Mouse (Mus musculus): ENCODE data around the gene Pcnx4. TPM values are rescaled to one million over a fixed set of nuclear protein-coding genes. Genes with fewer than 3 reads are reported as not detected.
"Not testable (repeated sequence)": the region's sequence is repeated elsewhere in the genome, so short reads cannot be mapped to it uniquely, and the experiment has no call there.

Gene Pcnx4
- polyA plus RNA-seq, 1 experiment from 2014 or later: 13.4 TPM

DNA sequence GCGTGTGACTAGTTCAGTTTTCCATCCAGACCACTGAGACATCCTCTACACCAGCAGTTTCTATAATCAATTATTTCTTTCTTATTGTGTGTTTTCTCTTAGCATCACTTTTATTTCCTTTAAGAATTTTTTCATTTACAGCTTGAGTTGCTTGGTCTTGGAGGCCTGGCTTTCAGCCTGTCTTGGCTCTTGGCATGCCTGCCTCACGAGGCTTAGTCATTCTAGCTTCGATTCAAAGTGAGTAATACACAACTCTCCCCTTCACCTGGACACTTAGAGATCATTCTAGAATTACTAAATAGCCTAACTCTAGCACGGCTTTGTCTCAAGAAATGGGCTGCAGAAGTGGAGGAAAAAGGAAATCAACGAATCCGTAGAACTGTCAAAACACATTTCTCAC is 2.2 kb upstream of the Pcnx4 start:
- DNase-seq (ENCODE audit: extremely low spot score, low spot score): no peak
- H3K36me3 ChIP-seq (replicated peaks): peaks cover 4% of the 10 kb centered on the region; the same call in 1 of the 2 replicates
- H3K4me3 ChIP-seq: no peak overlapping the region
- H3K27ac ChIP-seq: no peak overlapping the region
- peaks cover 21% of the 10 kb centered on the region for H3K4me1 ChIP-seq
- no peaks in the 10 kb centered on the region for H3K9me3 ChIP-seq
- WGBS: 94% methylated on average over 6 of the region's 6 CpGs
- no peaks in the 10 kb centered on the region for H3K27me3 ChIP-seq (ENCODE audit: poor library complexity, severe bottlenecking)

GRCm38 (mm10) chr12:72535599-72535998 is 584 bp upstream of the Pcnx4 start:
- DNase-seq (ENCODE audit: extremely low spot score, low spot score): no peak
- peak overlapping the region; percentile 90 for H3K27ac ChIP-seq
- H3K36me3 ChIP-seq (replicated peaks): peaks cover 10% of the 10 kb centered on the region; the same call in 1 of the 2 replicates
- peak overlapping the region; percentile 73 for H3K4me3 ChIP-seq
- H3K27me3 ChIP-seq (ENCODE audit: poor library complexity, severe bottlenecking): no peaks in the 10 kb centered on the region
- H3K9me3 ChIP-seq: no peaks in the 10 kb centered on the region
- 54% methylated on average over 3 of the region's 3 CpGs for WGBS
- peaks cover 21% of the 10 kb centered on the region for H3K4me1 ChIP-seq

- Histone ChIP-seq H3K36me3 (replicated peaks) (peaks cover 32% of the 10 kb centered on the region), H3K4me3 (no peak overlapping the region), H3K4me1 (peaks cover 21% of the 10 kb centered on the region), H3K27me3 (ENCODE audit: poor library complexity, severe bottlenecking) (no peaks in the 10 kb centered on the region), H3K27ac (no peak overlapping the region), H3K9me3 (no peaks in the 10 kb centered on the region)
- DNase-seq (ENCODE audit: extremely low spot score, low spot score): no peak
- 95% methylated on average over 10 of the region's 10 CpGs for WGBS
Observed at GRCm38 (mm10) chr12:72538571-72538970, 2.4 kb downstream of the Pcnx4 start.

DNA sequence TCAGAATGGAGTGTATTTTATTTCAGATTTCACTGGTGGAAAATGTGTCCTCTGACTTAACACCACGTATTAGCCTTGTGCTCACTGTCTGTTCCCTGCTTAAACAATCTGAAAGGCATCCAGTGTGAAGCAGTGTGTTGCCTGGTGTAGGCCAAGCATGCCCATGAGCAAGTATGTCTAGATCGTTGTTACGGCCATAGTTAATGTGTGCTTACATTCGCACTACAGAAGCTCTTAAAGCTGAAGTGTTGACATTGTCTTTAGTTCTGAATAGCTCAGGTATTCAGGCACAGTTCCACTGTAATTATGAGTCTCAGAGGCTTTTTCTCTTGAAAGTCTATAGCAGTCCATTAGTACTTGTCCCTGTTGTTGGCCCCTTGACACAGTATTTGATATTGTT is 18.2 kb downstream of the Pcnx4 start:
- 81% methylated on average over 4 of the region's 4 CpGs for WGBS
- Histone ChIP-seq H3K36me3 (replicated peaks) (peaks cover 18% of the 10 kb centered on the region), H3K4me3 (no peak overlapping the region), H3K27ac (no peak overlapping the region), H3K9me3 (no peaks in the 10 kb centered on the region), H3K27me3 (ENCODE audit: poor library complexity, severe bottlenecking) (no peaks in the 10 kb centered on the region), H3K4me1 (no peaks in the 10 kb centered on the region)
- no peak for DNase-seq (ENCODE audit: extremely low spot score, low spot score)

GRCm38 (mm10) chr12:72564281-72564795 is 28.2 kb downstream of the Pcnx4 start:
- Histone ChIP-seq H3K27me3 (ENCODE audit: poor library complexity, severe bottlenecking) (no peaks in the 10 kb centered on the region), H3K27ac (no peak overlapping the region), H3K4me3 (no peak overlapping the region), H3K4me1 (no peaks in the 10 kb centered on the region), H3K9me3 (no peaks in the 10 kb centered on the region), H3K36me3 (replicated peaks) (peaks cover 4% of the 10 kb centered on the region)
- 94% methylated on average over 4 of the region's 4 CpGs for WGBS
- DNase-seq (ENCODE audit: extremely low spot score, low spot score): no peak

DNA sequence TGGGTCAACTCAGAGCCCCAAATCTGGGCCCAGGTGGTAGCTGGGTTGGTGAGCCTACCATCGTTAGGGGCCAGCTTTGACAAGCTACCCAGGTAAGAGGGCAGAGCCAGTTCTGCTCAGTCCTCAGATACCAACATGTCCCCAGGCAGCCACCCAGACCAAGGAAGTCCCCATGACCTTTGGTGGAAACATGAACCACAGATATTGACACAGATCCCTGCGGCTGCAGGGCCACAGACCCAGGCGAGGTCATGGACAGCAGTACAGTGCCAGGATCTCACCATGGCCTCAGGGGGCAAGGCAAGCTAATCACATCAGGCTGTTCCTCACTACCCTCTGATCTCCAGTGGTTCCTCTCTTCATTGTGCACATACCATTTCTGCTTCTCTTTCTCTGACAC is 45.8 kb downstream of the Pcnx4 start:
- H3K4me3 ChIP-seq: no peak overlapping the region
- no peak overlapping the region for H3K27ac ChIP-seq
- no peaks in the 10 kb centered on the region for H3K4me1 ChIP-seq
- no peak for DNase-seq (ENCODE audit: extremely low spot score, low spot score)
- H3K27me3 ChIP-seq (ENCODE audit: poor library complexity, severe bottlenecking): no peaks in the 10 kb centered on the region
- H3K9me3 ChIP-seq: peaks cover 6% of the 10 kb centered on the region; the same call in 1 of the 2 replicates
- H3K36me3 ChIP-seq (replicated peaks): peaks cover 9% of the 10 kb centered on the region
- 91% methylated on average over 3 of the region's 3 CpGs for WGBS

DNA sequence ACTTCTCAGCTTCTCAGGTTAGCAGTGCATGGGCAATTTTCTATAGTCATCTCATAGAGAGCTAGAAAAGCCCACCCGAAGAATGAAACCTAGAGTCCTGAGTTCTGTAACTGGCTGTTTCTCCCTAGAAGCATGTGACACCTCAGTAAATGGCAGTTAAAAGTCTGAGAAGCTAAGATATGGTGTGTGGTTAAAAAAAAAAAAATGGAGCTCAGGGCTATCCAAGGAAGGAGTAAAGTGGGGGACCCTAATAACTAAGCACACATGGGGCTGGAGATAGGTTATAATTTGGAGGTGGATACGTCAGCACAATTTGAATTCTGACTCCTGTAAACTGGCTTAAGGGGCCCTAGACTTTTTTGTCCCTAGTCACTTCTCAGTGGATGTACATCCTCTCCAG is 46.9 kb downstream of the Pcnx4 start:
- DNase-seq (ENCODE audit: extremely low spot score, low spot score): no peak

GRCm38 (mm10) chr12:72585339-72585738 is 49.2 kb downstream of the Pcnx4 start:
- H3K27ac ChIP-seq: no peak overlapping the region
- WGBS: 87% methylated on average over 1 of the region's 1 CpGs
- H3K4me1 ChIP-seq: no peaks in the 10 kb centered on the region
- H3K4me3 ChIP-seq: no peak overlapping the region
- no peaks in the 10 kb centered on the region for H3K27me3 ChIP-seq (ENCODE audit: poor library complexity, severe bottlenecking)
- no peak for DNase-seq (ENCODE audit: extremely low spot score, low spot score)
- H3K36me3 ChIP-seq (replicated peaks): no peaks in the 10 kb centered on the region; the same call in 1 of the 2 replicates
- peaks cover 6% of the 10 kb centered on the region; the same call in 1 of the 2 replicates for H3K9me3 ChIP-seq

More for the DNA sequence above, 46.9 kb downstream of the Pcnx4 start:
- no peak overlapping the region for H3K27ac ChIP-seq
- H3K4me1 ChIP-seq: no peaks in the 10 kb centered on the region
- H3K27me3 ChIP-seq (ENCODE audit: poor library complexity, severe bottlenecking): no peaks in the 10 kb centered on the region
- H3K4me3 ChIP-seq: no peak overlapping the region
- H3K9me3 ChIP-seq: peaks cover 6% of the 10 kb centered on the region; the same call in 1 of the 2 replicates
- H3K36me3 ChIP-seq (replicated peaks): peaks cover 9% of the 10 kb centered on the region
- 98% methylated on average over 2 of the region's 2 CpGs for WGBS

DNA sequence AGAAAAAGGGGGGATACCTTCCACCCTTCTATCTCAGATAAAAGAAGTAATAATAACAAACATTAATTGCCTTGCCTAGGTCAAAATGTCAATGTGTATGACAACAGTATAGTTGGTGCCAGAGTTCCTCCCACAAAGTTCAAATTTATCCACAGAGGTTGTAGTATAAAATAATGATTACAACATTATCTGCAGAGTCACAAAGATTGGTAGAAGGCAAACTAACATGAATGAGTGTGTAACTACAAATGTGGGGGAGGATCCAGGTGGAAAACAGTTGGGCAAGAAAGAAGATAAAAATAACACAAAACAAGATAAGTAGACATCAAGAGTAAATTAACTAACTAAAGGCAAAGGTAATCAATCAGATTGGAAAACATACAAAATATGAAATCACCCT is 56.8 kb downstream of the Pcnx4 start:
- Histone ChIP-seq H3K36me3 (replicated peaks) (no peaks in the 10 kb centered on the region), H3K27me3 (ENCODE audit: poor library complexity, severe bottlenecking) (no peaks in the 10 kb centered on the region), H3K4me3 (no peak overlapping the region), H3K9me3 (no peaks in the 10 kb centered on the region), H3K4me1 (no peaks in the 10 kb centered on the region), H3K27ac (no peak overlapping the region)
- DNase-seq (ENCODE audit: extremely low spot score, low spot score): no peak

- Histone ChIP-seq H3K27ac (no peak overlapping the region), H3K36me3 (replicated peaks) (no peaks in the 10 kb centered on the region), H3K9me3 (no peaks in the 10 kb centered on the region), H3K4me3 (no peak overlapping the region), H3K4me1 (no peaks in the 10 kb centered on the region), H3K27me3 (ENCODE audit: poor library complexity, severe bottlenecking) (no peaks in the 10 kb centered on the region)
- 58% methylated on average over 2 of the region's 2 CpGs for WGBS
- DNase-seq (ENCODE audit: extremely low spot score, low spot score): no peak
Observed at GRCm38 (mm10) chr12:72594001-72594400, 57.8 kb downstream of the Pcnx4 start.

GRCm38 (mm10) chr12:72598731-72599130 is 62.5 kb downstream of the Pcnx4 start:
- H3K27ac ChIP-seq; H3K4me1 ChIP-seq; H3K9me3 ChIP-seq; H3K36me3 ChIP-seq (replicated peaks); H3K4me3 ChIP-seq; DNase-seq (ENCODE audit: extremely low spot score, low spot score); H3K27me3 ChIP-seq (ENCODE audit: poor library complexity, severe bottlenecking): not testable (repeated sequence)
- WGBS: 86% methylated on average over 2 of the region's 2 CpGs

GRCm38 (mm10) chr12:72612053-72612452 is 75.9 kb downstream of the Pcnx4 start:
- Histone ChIP-seq H3K4me1 (no peaks in the 10 kb centered on the region), H3K9me3 (no peaks in the 10 kb centered on the region), H3K4me3 (no peak overlapping the region), H3K36me3 (replicated peaks) (no peaks in the 10 kb centered on the region), H3K27me3 (ENCODE audit: poor library complexity, severe bottlenecking) (no peaks in the 10 kb centered on the region), H3K27ac (no peak overlapping the region)
- DNase-seq (ENCODE audit: extremely low spot score, low spot score): no peak
- 93% methylated on average over 3 of the region's 3 CpGs for WGBS

- DNase-seq (ENCODE audit: extremely low spot score, low spot score): no peak
- Histone ChIP-seq H3K27me3 (ENCODE audit: poor library complexity, severe bottlenecking) (no peaks in the 10 kb centered on the region), H3K4me3 (no peak overlapping the region), H3K27ac (no peak overlapping the region), H3K36me3 (replicated peaks) (no peaks in the 10 kb centered on the region), H3K4me1 (no peaks in the 10 kb centered on the region), H3K9me3 (no peaks in the 10 kb centered on the region)
- 94% methylated on average over 7 of the region's 7 CpGs for WGBS
Observed at GRCm38 (mm10) chr12:72620856-72621255, 84.7 kb downstream of the Pcnx4 start.

DNA sequence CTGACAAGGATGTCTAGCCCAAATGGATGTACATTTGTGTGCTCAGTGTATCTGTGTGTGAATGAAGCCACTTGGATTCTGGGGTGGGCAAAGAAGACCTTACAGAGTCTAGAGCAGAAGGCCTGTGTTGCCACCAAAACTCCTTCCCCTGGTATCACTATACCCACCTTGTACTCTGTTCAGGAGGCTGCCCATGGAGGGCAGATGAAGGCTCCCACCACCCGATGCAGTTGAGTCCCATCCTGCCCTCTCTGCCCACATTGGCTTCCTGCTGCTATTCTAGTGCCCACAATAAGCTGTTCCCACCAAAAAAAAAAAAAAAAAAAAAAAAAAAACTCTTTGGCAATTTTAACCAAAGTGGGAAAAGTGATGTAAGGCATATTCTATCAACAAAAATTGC is 85.3 kb downstream of the Pcnx4 start:
- WGBS: 89% methylated on average over 1 of the region's 1 CpGs
- DNase-seq (ENCODE audit: extremely low spot score, low spot score): no peak
- no peak overlapping the region for H3K27ac ChIP-seq
- no peaks in the 10 kb centered on the region for H3K4me1 ChIP-seq
- H3K36me3 ChIP-seq (replicated peaks): no peaks in the 10 kb centered on the region
- no peak overlapping the region for H3K4me3 ChIP-seq
- no peaks in the 10 kb centered on the region for H3K27me3 ChIP-seq (ENCODE audit: poor library complexity, severe bottlenecking)
- H3K9me3 ChIP-seq: no peaks in the 10 kb centered on the region
